Mouse (Mus musculus) megakaryocyte, embryonic 14.5 days (primary cell): ENCODE results near the gene Rgma.

Experiments
- FLI1 ChIP-seq: IDR thresholded peaks from 2 replicates; pipeline ENCODE4 v1.6.1; 2012; ENCODE audit warnings: low read length, inconsistent platforms, mixed read lengths
- GATA1 ChIP-seq: IDR thresholded peaks from 3 replicates; pipeline ENCODE4 v1.6.1; 2012; ENCODE audit warnings: mixed read lengths, low read length, inconsistent platforms, borderline replicate concordance

DNA sequence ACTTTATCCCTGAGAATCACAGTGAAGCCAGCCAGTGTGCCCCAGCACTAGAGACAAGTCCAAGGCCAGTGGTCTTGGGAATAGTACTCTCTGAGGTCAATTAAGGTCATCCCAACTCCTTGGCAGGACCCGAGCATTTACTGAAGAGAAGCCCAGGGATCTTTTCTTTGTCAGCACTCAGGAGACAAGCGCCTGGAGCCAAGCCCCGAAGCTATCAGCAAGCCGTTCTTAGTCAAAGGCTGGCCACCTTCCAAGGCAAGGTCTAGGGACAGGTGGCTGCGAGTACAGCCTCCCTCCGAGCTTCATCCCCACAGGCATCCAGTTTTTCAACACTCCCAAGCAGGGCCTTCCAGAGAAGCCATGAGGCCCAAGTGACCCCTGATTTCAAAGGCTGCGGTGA lies 40.4 kb upstream of the Rgma start:
- no peak for TF ChIP-seq GATA1
- TF ChIP-seq FLI1: no peak
